Mouse (Mus musculus) cerebellum, adult 2 months (tissue): ENCODE measurements around the gene Lemd1. TPM values are rescaled to one million over a fixed set of nuclear protein-coding genes. Genes with fewer than 3 reads are reported as not detected.

Source experiments
- DNase-seq, 2 experiments: peaks; one replicate each; pipeline ENCODE4 v3.0.0; 2021
- H3K27ac ChIP-seq: fragments of 200-500 bp; 2 replicates; pipeline ENCODE4 v1.5.1; 2012; ENCODE audit warnings: low read length, control low read depth, inconsistent platforms; ENCODE audit not compliant: insufficient read depth
- H3K27me3 ChIP-seq: fragments of 200-500 bp; 2 replicates; pipeline ENCODE4 v1.6.1; 2012; ENCODE audit warnings: inconsistent platforms, mild to moderate bottlenecking, low read length, moderate library complexity; ENCODE audit not compliant: control insufficient read depth, insufficient read depth
- H3K4me1 ChIP-seq: fragments of 200-500 bp; 2 replicates; pipeline ENCODE4 v1.6.1; 2011; ENCODE audit warnings: low read length; ENCODE audit not compliant: control insufficient read depth, insufficient read depth
- H3K4me3 ChIP-seq: fragments of 200-500 bp; replicated peaks from 2 replicates; pipeline ENCODE3; 2011; ENCODE audit warnings: mild to moderate bottlenecking, low read depth, low read length, control low read depth; ENCODE audit not compliant: insufficient read depth
- CTCF ChIP-seq: fragments of 200-500 bp; IDR thresholded peaks from 2 replicates; pipeline ENCODE4 v1.5.1; 2011; ENCODE audit warnings: low read depth, mild to moderate bottlenecking, control low read depth, low read length, moderate library complexity, borderline replicate concordance; ENCODE audit not compliant: insufficient read depth
- POLR2A ChIP-seq: fragments of 200-500 bp; IDR thresholded peaks from 2 replicates; pipeline ENCODE4 v1.6.1; 2011; ENCODE audit warnings: low read length, control low read depth, borderline replicate concordance; ENCODE audit not compliant: insufficient read depth
- WGBS: fragments of 180-500 bp; shearing (Covaris S2); methylation state at CpG from one replicate; pipeline ENCODE4 v1.1.7; 2018; 5-methylcytosine and 5-hydroxymethylcytosine counted together
- polyA plus RNA-seq: library from polyadenylated mRNA; depleted of rRNA; stranded (reverse); fragments of >200 nt; gene quantifications from 2 replicates; pipeline ENCODE4 v1.2.3, GENCODE M21; 2012; rRNA removed

The Lemd1 gene
- polyA plus RNA-seq = 7.1 and 7.6 TPM in 2 replicates

GRCm38 (mm10) chr1:132191093-132191785 lies at the start of gene Lemd1, which contains the start of gene AC124108.1:
Lemd1 (plus strand) TSS chr1:132191431.
AC124108.1 (plus strand) TSS chr1:132191457.
- no peak within 1 kb of the TSS for H3K27ac ChIP-seq
- 0 out of 2 replicates have a peak, but pooled peaks cover 3% of the 10 kb centered on the region for H3K4me1 ChIP-seq
- 0 out of 2 replicates have a peak, but pooled peaks cover 1% of the 10 kb centered on the region for H3K27me3 ChIP-seq
- 2% methylated on average over 34 of the region's 34 CpGs for WGBS
- no peak for TF ChIP-seq POLR2A
- no peak for TF ChIP-seq CTCF
- H3K4me3 ChIP-seq = peak within 1 kb of the TSS; percentile 53
- DNase-seq = peak in 1 of 2 experiments; percentile 44

GRCm38 (mm10) chr1:132141753-132142152 lies 49.5 kb upstream of the Lemd1 start:
- Histone ChIP-seq H3K27me3 (no peaks in the 10 kb centered on the region), H3K4me3 (no peak overlapping the region), H3K4me1 (no peaks in the 10 kb centered on the region), H3K27ac (no peak overlapping the region)
- 75% methylated on average over 13 of the region's 13 CpGs for WGBS
- no peak for DNase-seq
- TF ChIP-seq POLR2A = no peak
- no peak for TF ChIP-seq CTCF

DNA sequence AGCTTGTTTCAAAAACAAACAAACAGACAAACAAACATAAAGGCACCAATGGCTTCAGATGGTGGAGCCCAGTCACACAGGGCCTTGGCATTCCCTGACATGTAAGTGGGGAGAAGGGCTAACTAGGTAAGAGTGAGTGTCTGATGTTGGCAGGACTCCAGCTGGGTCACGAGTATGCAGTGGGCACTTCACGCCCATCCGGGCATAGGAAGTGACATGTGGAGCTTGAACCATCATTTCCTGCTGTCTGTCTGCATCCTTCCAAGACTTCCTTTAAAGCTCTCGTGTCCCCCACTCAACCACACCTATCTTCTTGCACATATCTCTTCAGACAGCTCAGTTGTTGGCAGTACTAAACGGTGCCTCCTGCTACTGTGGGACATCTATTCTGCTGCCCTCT lies 48.2 kb upstream of the Lemd1 start:
- H3K4me3 ChIP-seq = no peak overlapping the region
- no peaks in the 10 kb centered on the region for H3K4me1 ChIP-seq
- no peaks in the 10 kb centered on the region for H3K27me3 ChIP-seq
- 39% methylated on average over 5 of the region's 5 CpGs for WGBS
- TF ChIP-seq CTCF = no peak
- no peak for TF ChIP-seq POLR2A
- H3K27ac ChIP-seq = no peak overlapping the region
- DNase-seq = no peak

DNA sequence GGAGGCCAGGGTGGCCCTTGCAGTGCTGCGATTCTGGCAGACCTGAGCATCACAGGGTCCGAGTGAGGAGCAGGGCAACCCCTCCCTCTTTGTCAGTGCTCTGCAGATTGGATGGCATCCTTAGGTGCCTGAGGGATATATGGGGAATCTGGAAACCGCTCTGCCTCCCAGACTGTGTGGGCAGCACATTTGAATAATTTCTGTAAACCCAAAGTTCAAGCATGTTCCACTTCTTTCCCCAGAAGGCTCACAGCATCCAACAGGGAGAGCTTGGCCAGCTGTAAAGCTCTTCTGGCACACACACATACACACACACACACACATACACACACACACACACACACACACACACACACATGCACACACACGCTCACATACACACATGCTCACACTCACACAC lies 47.5 kb upstream of the Lemd1 start:
- H3K4me1 ChIP-seq = no peaks in the 10 kb centered on the region
- H3K4me3 ChIP-seq = no peak overlapping the region
- TF ChIP-seq POLR2A = no peak
- TF ChIP-seq CTCF = no peak
- no peaks in the 10 kb centered on the region for H3K27me3 ChIP-seq
- DNase-seq = no peak
- 66% methylated on average over 4 of the region's 4 CpGs for WGBS
- no peak overlapping the region for H3K27ac ChIP-seq

GRCm38 (mm10) chr1:132144223-132144622 lies 47.0 kb upstream of the Lemd1 start:
- no peaks in the 10 kb centered on the region for H3K27me3 ChIP-seq
- H3K4me1 ChIP-seq = no peaks in the 10 kb centered on the region
- H3K27ac ChIP-seq = no peak overlapping the region
- H3K4me3 ChIP-seq = no peak overlapping the region
- DNase-seq = no peak
- no peak for TF ChIP-seq POLR2A
- 35% methylated on average over 2 of the region's 2 CpGs for WGBS

DNA sequence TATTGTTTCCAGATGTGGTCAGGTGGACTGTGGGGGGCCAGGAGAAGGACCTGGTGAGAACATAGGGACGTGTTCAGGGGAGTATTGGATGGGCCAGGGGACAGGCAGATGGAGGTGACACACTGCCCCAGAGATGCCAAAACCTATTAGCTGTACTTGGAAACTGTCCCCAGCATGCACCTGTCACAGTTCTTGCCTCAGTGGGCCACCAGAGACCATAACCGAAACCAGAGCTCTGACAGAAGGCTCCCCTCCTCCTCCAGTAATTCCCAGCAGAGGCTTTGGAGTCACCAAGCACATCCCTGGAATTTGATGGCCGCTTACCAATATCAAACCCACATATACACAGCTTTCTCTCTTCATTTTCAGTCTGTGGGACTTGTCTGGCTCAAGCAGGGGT lies 46.4 kb upstream of the Lemd1 start:
- TF ChIP-seq POLR2A = no peak
- no peak for TF ChIP-seq CTCF
- no peak overlapping the region for H3K27ac ChIP-seq
- WGBS = 49% methylated on average over 3 of the region's 3 CpGs
- no peak overlapping the region for H3K4me3 ChIP-seq
- no peak for DNase-seq
- H3K4me1 ChIP-seq = no peaks in the 10 kb centered on the region
- no peaks in the 10 kb centered on the region for H3K27me3 ChIP-seq

DNA sequence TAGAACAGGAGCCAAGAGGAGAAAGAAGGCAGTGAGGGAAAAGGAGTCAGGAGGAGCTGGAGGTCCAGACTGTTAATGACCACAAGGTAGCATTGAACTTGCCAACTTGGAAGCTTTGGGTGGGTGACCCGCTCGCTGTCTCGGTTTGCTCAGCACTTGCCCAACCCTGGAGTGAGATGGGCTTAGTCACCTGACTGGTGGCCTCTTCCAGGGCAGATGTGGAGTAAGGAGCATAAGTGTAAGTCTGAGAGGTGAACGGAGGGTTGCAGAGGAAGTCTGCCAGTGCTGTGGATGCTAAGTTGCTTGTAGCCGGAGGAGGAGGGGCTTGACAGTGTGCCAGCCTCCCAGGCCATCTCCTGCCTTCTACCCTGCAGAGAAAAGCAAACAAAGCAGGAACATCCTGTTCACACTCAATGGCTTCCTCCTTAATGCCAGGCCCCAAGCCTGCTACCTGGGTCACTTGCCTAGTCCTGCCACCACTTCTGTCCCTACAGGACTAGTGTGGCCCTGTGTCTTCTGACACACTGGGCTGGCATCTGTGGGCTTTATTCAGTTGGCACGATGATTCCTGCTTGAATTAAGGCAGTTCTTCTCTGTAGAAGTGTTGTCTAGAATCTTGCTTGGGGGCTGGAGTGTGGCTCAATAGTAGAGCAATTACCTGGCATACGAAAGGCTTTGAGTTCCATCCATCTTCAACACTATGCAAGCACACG lies 45.1 kb upstream of the Lemd1 start:
- TF ChIP-seq POLR2A (no peak), CTCF (no peak)
- H3K27me3 ChIP-seq = no peaks in the 10 kb centered on the region
- no peak for DNase-seq
- H3K4me3 ChIP-seq = no peak overlapping the region
- H3K27ac ChIP-seq = no peak overlapping the region
- 65% methylated on average over 8 of the region's 8 CpGs for WGBS
- H3K4me1 ChIP-seq = no peaks in the 10 kb centered on the region

- Histone ChIP-seq H3K4me1 (no peaks in the 10 kb centered on the region), H3K4me3 (no peak overlapping the region), H3K27me3 (no peaks in the 10 kb centered on the region), H3K27ac (no peak overlapping the region)
- WGBS = 83% methylated on average over 2 of the region's 2 CpGs
- no peak for DNase-seq
- TF ChIP-seq CTCF (no peak), POLR2A (no peak)
These were observed 41.8 kb upstream of the Lemd1 start for GRCm38 (mm10) chr1:132149410-132149809.
